Mouse (Mus musculus) ES-Bruce4 (cell line): ENCODE data around the gene Tmem43.

ENCODE experiments used
- CTCF ChIP-seq: IDR thresholded peaks from one replicate; pipeline ENCODE4 v1.8.1; 2011; ENCODE audit warnings: low read depth, low read length
- EP300 ChIP-seq: IDR thresholded peaks from 2 replicates; pipeline ENCODE4 v1.6.1; 2011; ENCODE audit warnings: low read depth, low read length; ENCODE audit not compliant: insufficient read depth
- POLR2A ChIP-seq: IDR thresholded peaks from one replicate; pipeline ENCODE4 v1.8.1; 2011; ENCODE audit warnings: low read length; ENCODE audit not compliant: insufficient read depth

GRCm38 (mm10) chr6:91454546-91454945, 19.0 kb upstream of the Tmem43 start:
- no peak for TF ChIP-seq POLR2A
- TF ChIP-seq CTCF = no peak
- no peak for TF ChIP-seq EP300
